Mouse (Mus musculus) midbrain, embryonic 12.5 days (tissue): Measurements from ENCODE around the gene Ehhadh. TPM values are rescaled to one million over a fixed set of nuclear protein-coding genes. Genes with fewer than 3 reads are reported as not detected.

ENCODE experiments used
- ATAC-seq: fragments of 200-750 bp; cut with Nextera tagmentation; 2 replicates; pipeline ENCODE4 v1.8.0; 2017; ENCODE audit warnings: low read depth, moderate TSS enrichment, moderate library complexity; ENCODE audit not compliant: low FRiP score
- H3K27ac ChIP-seq: fragments of 300-500 bp; sonication (generic); replicated peaks from 2 replicates; pipeline ENCODE4 v1.5.1; 2016; ENCODE audit warnings: mild to moderate bottlenecking
- H3K27me3 ChIP-seq: fragments of 300-500 bp; sonication (generic); 2 replicates; pipeline ENCODE4 v1.6.1; 2016; ENCODE audit warnings: mild to moderate bottlenecking
- H3K36me3 ChIP-seq: fragments of 300-500 bp; sonication (generic); 2 replicates; pipeline ENCODE4 v1.6.1; 2016
- H3K4me1 ChIP-seq: fragments of 300-500 bp; sonication (generic); 2 replicates; pipeline ENCODE4 v1.6.1; 2016
- H3K4me2 ChIP-seq: fragments of 300-500 bp; sonication (generic); replicated peaks from 2 replicates; pipeline ENCODE4 v1.6.1; 2016; ENCODE audit warnings: mild to moderate bottlenecking, moderate library complexity
- H3K4me3 ChIP-seq: fragments of 300-500 bp; sonication (generic); 2 replicates; pipeline ENCODE4 v1.5.1; 2016; ENCODE audit warnings: mild to moderate bottlenecking
- H3K9ac ChIP-seq: fragments of 300-500 bp; sonication (generic); replicated peaks from 2 replicates; pipeline ENCODE4 v1.6.1; 2016; ENCODE audit warnings: mild to moderate bottlenecking, moderate library complexity
- H3K9me3 ChIP-seq: fragments of 300-500 bp; sonication (generic); 2 replicates; pipeline ENCODE4 v1.6.1; 2016; ENCODE audit warnings: mild to moderate bottlenecking
- WGBS: fragments of 180-500 bp; shearing (Covaris S2); methylation state at CpG from one replicate; pipeline ENCODE4 v1.1.7; 2016; 5-methylcytosine and 5-hydroxymethylcytosine counted together
- polyA plus RNA-seq: library from polyadenylated mRNA; unstranded; fragments of >200 nt; fragmentation: Nextera tagmentation; extraction: Ambion mirVana; gene quantifications from 2 replicates; pipeline ENCODE4 v1.2.1, GENCODE M21; 2016

Ehhadh gene
- polyA plus RNA-seq, 1 experiment from 2014 or later = 1.9 TPM

DNA sequence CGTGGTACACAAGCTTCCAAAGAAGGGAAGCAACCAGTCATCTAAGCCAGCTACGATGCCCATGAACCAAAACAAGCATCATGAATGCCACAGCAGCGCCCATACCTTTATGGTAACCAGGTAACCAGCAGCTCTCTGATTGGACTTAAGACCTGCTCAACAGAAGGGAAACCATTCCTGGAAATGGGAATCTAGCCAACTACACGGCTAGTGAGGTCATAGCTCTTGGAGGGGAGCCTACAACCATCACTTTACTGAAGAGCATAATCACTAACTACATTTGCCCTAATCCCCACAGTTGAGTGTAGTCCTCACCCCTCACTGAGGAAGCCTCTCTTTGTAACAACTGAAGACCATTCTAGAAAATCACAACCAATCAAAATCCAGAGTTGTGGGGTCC lies 12.9 kb downstream of the Ehhadh start:
- Histone ChIP-seq H3K27me3 (no peaks in the 10 kb centered on the region), H3K9ac (no peak overlapping the region), H3K9me3 (no peaks in the 10 kb centered on the region), H3K4me1 (no peaks in the 10 kb centered on the region), H3K36me3 (no peaks in the 10 kb centered on the region), H3K27ac (no peak overlapping the region), H3K4me3 (no peak overlapping the region), H3K4me2 (no peak overlapping the region)
- WGBS = 92% methylated on average over 4 of the region's 4 CpGs
- no peak for ATAC-seq

DNA sequence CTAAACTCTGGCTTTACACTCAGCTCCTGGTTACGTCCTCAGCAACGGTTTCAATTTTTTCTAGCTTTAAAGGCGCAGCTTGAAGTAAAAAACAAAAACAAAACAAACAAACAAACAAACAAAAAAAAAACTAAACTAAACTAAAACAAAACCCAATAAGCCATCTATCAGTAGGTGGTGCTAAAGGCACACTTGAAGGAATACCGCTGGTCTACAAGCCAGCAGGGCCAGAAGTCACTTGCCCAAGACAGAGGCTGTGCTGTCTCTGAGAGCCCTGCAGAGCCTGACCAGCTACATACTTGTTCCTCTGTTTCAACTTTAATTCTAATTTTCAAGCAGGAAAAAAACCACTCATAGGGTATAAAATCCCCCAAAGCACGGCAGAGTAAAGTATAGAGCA lies 17.9 kb downstream of the Ehhadh start:
- ATAC-seq = no peak

DNA sequence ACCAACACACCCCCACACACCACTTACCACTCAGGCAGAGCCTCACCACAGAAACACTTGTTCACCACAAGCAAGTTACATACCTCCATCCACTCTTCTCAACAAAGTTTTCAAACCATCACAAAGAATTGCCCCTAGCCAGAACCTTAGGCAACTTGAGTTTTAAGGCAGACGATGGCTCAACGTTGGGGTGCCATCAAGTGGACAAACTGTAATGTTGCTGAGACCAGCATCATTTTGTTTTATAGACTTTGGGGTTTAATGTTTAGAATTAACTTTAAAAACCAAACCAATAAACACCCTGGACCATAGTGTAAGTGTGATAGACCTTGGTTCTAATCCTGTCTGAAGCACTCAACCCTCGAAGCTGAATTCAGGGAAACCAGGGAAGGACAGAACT lies 19.4 kb downstream of the Ehhadh start:
- H3K9me3 ChIP-seq = no peaks in the 10 kb centered on the region
- 78% methylated on average over 3 of the region's 3 CpGs for WGBS
- H3K4me2 ChIP-seq = no peak overlapping the region
- no peaks in the 10 kb centered on the region for H3K27me3 ChIP-seq
- no peak for ATAC-seq
- no peaks in the 10 kb centered on the region for H3K36me3 ChIP-seq
- H3K4me3 ChIP-seq = no peak overlapping the region
- no peak overlapping the region for H3K27ac ChIP-seq
- H3K9ac ChIP-seq = no peak overlapping the region
- no peaks in the 10 kb centered on the region for H3K4me1 ChIP-seq

More for the DNA sequence above, 17.9 kb downstream of the Ehhadh start:
- WGBS = 80% methylated on average over 5 of the region's 5 CpGs
- Histone ChIP-seq H3K27ac (no peak overlapping the region), H3K4me1 (no peaks in the 10 kb centered on the region), H3K4me2 (no peak overlapping the region), H3K36me3 (no peaks in the 10 kb centered on the region), H3K27me3 (no peaks in the 10 kb centered on the region), H3K9me3 (no peaks in the 10 kb centered on the region), H3K9ac (no peak overlapping the region), H3K4me3 (no peak overlapping the region)

DNA sequence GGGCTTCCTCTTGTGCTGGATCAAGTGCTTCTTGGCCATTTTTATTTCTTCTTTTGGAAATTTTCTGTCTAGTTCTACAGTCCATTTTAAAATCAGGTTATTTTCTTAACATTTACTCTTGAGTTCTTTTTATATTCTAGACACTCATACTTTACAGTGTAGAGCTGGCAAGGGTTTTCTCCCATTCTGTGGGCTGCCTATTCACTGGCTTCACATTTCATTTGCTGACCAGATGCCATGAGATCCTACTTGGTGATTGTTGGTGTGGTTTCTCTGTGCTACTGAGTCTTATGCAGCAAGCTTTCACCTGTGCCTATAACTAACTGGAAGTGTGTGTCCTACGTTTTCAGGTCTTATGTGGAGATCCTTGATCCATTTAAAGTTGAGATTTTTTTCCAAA lies 29.2 kb downstream of the Ehhadh start:
- Histone ChIP-seq H3K4me2 (no peak overlapping the region), H3K27me3 (no peaks in the 10 kb centered on the region), H3K9ac (no peak overlapping the region), H3K4me1 (no peaks in the 10 kb centered on the region), H3K27ac (no peak overlapping the region), H3K4me3 (no peak overlapping the region), H3K9me3 (0 out of 2 replicates have a peak, but pooled peaks cover 4% of the 10 kb centered on the region), H3K36me3 (no peaks in the 10 kb centered on the region)
- 87% methylated on average over 1 of the region's 1 CpGs for WGBS
- no peak for ATAC-seq

DNA sequence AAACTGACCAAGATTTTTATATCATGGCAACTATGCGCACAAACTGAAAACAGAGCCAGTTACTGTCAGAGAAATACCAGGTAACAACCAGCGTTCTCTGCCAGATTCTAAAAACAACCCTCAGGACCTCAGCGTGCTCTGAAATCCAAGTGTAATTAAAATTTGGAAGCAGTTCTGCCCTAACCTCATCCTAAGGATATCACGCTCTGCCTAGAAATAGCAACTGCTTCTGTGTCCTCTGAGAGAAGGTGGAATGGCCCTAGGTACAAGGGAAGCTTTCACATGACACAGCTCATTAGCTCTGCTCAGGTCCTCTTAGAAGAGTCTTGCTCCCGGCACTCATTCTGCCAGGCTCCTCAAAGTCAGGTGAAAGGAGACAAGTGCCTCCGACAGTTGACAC lies 44.2 kb downstream of the Ehhadh start:
- Histone ChIP-seq H3K4me2 (no peak overlapping the region), H3K27me3 (no peaks in the 10 kb centered on the region), H3K4me3 (no peak overlapping the region), H3K27ac (no peak overlapping the region), H3K9me3 (no peaks in the 10 kb centered on the region), H3K36me3 (no peaks in the 10 kb centered on the region), H3K4me1 (no peaks in the 10 kb centered on the region), H3K9ac (no peak overlapping the region)
- no peak for ATAC-seq
- WGBS = 94% methylated on average over 6 of the region's 6 CpGs

DNA sequence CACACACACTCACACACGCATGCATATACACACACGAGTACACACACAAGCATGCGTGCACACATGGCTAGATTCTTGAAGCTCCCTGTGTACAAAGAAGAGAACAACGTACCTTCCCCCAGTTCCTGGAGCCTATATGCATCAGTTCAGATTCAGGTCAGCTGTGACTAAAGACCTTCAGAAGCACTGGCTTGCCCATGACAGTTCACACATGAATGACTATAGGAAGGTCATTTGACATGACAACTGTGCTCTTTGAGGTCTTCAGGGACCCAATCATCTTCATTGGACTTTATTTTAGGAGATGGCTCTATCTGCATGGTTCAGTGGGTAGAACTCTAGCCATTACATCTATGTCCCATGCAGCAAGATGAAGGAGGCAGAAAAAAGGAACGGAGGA lies 44.7 kb downstream of the Ehhadh start:
- no peaks in the 10 kb centered on the region for H3K27me3 ChIP-seq
- WGBS = 85% methylated on average over 5 of the region's 5 CpGs
- no peaks in the 10 kb centered on the region for H3K36me3 ChIP-seq
- no peak overlapping the region for H3K4me2 ChIP-seq
- H3K4me3 ChIP-seq = no peak overlapping the region
- H3K4me1 ChIP-seq = no peaks in the 10 kb centered on the region
- no peak for ATAC-seq
- H3K27ac ChIP-seq = no peak overlapping the region
- H3K9me3 ChIP-seq = no peaks in the 10 kb centered on the region
- no peak overlapping the region for H3K9ac ChIP-seq

DNA sequence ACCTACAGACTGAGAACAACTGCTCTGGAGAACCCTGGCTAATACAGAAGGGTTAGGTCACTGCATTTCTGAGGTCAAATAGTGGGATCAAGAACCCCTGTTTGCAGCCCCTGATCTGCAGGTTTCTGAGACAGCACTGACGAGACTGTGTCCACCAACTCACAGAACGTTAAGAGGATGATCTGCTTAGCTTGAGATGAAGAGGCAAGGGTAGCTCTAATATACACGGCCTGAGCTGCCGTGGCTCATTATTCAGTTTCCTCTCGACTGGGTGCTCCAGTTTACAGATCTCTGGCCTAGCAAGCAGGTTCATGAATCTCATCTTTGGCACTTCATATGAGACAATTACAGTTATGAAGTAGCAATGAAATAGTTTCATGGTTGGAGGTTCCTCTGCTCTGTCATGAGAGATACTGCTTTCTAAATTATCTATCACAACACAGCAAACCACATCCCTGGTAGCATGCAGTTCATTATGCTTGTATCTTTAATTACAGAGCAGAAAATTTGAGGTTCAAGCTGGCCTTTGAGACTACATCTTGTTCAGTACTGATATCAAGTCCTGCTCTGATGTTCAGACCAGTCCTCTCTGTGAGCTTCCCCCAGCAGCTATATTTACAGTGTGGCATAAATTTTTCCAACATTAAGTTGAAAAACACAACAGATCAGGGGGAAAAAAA lies 45.3 kb downstream of the Ehhadh start:
- Histone ChIP-seq H3K27ac (no peak overlapping the region), H3K36me3 (no peaks in the 10 kb centered on the region), H3K4me3 (no peak overlapping the region), H3K4me2 (no peak overlapping the region), H3K4me1 (no peaks in the 10 kb centered on the region), H3K9me3 (no peaks in the 10 kb centered on the region), H3K9ac (no peak overlapping the region), H3K27me3 (no peaks in the 10 kb centered on the region)
- WGBS = 77% methylated on average over 5 of the region's 5 CpGs
- no peak for ATAC-seq

DNA sequence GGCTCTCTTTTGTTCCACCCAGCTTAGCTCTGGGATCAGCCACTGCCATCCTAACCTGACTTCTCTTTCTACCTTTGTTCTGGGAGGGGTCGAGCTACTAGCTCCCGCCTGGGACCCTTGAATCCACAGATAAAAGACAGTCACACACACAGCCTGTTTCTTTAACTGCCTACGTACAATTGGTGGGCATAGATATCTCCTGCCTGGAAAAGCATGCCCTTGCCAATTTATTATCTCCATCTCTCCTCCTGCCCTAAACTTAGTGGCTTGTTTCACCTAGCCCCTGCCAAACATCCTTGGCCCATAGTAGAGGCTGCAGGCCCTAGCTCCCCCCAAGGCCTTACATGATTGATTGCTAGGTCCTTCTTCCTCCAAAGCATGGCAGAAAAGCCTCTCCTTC lies 46.1 kb downstream of the Ehhadh start:
- Histone ChIP-seq H3K4me1 (no peaks in the 10 kb centered on the region), H3K27me3 (no peaks in the 10 kb centered on the region), H3K4me3 (no peak overlapping the region), H3K9me3 (no peaks in the 10 kb centered on the region), H3K9ac (no peak overlapping the region), H3K4me2 (no peak overlapping the region), H3K36me3 (no peaks in the 10 kb centered on the region), H3K27ac (no peak overlapping the region)
- 74% methylated on average over 3 of the region's 3 CpGs for WGBS
- ATAC-seq = no peak

DNA sequence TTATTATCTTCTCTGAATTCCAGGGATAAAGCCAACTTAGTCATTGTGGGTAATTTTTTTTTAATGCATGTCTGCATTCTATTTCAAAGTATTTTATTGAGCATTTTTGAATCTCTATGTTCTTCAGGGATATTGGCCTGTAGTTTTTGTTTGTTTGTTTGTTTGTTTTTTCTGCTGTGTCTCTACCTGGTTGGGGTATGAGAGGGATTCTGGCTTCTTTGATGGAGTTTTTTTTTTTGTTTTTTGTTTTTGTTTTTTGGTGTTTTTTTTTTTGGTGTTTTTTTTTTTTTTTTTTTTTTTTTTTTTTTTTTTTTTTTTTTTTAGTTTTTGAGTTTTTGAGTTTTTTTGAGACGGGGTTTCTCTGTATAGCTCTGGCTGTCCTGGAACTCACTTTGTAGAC lies 52.0 kb downstream of the Ehhadh start:
- Histone ChIP-seq H3K36me3 (no peaks in the 10 kb centered on the region), H3K27me3 (no peaks in the 10 kb centered on the region; the same call in 1 of the 2 replicates), H3K9me3 (no peaks in the 10 kb centered on the region), H3K4me3 (no peak overlapping the region), H3K4me2 (no peak overlapping the region), H3K4me1 (no peaks in the 10 kb centered on the region), H3K9ac (no peak overlapping the region), H3K27ac (no peak overlapping the region)
- WGBS = 75% methylated on average over 1 of the region's 1 CpGs
- ATAC-seq = no peak

DNA sequence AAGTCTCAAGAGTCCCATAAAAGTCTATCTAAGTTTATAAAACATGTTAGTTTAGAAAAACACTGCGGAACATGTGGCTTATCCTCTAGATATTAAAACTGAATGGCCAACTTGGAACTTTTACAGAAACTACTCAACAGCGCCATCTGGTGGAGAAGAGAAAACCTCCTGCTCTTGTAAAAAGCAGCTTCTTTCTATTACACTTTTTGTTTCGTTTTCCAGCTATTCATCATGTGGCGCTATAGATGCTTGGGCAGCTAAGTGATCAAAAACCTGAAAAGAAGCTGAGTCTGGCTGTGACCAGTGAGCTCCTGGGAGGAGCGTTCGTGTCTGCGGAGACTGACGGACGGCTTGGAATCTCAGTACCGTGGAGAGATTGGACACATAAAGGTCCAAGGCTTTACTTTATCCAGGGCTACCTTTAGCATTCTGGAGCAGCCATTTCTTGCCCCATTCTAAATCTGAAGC lies 59.7 kb downstream of the Ehhadh start:
- H3K27ac ChIP-seq = no peak overlapping the region
- peak; percentile 30; the same call in 1 of the 2 replicates for ATAC-seq
- peaks cover 3% of the 10 kb centered on the region; the same call in 1 of the 2 replicates for H3K4me1 ChIP-seq
- H3K36me3 ChIP-seq = no peaks in the 10 kb centered on the region
- 33% methylated on average over 10 of the region's 10 CpGs for WGBS
- peak overlapping the region; percentile 39 for H3K4me2 ChIP-seq
- peak overlapping the region; percentile 25 for H3K4me3 ChIP-seq
- no peaks in the 10 kb centered on the region; the same call in 1 of the 2 replicates for H3K27me3 ChIP-seq
- H3K9ac ChIP-seq = no peak overlapping the region
- H3K9me3 ChIP-seq = no peaks in the 10 kb centered on the region

DNA sequence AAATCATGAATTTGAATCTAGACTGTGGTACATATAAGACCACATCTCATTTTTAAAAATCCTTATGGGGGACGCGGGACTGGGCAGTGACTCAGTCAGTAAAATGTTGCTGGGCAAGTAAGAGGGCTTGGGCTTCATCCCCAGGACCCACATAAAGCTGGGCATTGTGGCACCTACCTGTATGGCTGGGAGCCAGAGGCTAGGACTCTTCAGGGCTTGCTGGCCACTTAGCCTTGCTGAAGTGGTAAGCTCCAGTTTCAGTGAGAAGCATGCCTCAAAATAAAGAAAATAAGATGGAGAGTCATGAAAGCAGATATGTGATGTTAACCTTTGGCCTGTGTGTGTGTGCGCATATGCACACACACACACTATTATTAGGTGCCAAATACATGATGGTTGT lies 60.2 kb downstream of the Ehhadh start:
- Histone ChIP-seq H3K9ac (no peak overlapping the region), H3K36me3 (no peaks in the 10 kb centered on the region), H3K4me3 (no peak overlapping the region), H3K27ac (no peak overlapping the region), H3K4me1 (peaks cover 3% of the 10 kb centered on the region; the same call in 1 of the 2 replicates), H3K9me3 (no peaks in the 10 kb centered on the region), H3K4me2 (no peak overlapping the region), H3K27me3 (no peaks in the 10 kb centered on the region; the same call in 1 of the 2 replicates)
- ATAC-seq = peak; percentile 30; the same call in 1 of the 2 replicates
- 95% methylated on average over 3 of the region's 3 CpGs for whole genome bisulfite sequencing

DNA sequence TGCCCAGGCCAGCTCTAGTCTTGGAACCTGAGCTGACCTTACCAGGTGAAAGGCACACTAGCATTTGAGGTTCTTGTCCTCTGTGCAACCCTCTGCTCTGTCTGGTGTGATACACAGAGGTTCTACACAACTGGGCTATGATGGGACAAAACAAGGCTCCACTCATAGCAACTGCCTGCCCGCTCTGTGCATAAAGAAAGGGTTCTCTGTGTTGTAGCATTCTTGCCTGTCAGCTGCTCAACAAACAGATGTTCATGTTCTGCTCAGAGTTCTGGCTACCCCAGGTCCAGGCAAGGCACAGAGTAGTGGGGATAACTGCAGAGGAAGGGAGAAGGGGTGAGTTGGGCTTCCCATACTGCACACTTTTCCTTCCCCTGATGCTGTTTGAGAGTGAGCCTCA lies 63.3 kb downstream of the Ehhadh start:
- 86% methylated on average over 1 of the region's 1 CpGs for WGBS
- H3K4me2 ChIP-seq = no peak overlapping the region

DNA sequence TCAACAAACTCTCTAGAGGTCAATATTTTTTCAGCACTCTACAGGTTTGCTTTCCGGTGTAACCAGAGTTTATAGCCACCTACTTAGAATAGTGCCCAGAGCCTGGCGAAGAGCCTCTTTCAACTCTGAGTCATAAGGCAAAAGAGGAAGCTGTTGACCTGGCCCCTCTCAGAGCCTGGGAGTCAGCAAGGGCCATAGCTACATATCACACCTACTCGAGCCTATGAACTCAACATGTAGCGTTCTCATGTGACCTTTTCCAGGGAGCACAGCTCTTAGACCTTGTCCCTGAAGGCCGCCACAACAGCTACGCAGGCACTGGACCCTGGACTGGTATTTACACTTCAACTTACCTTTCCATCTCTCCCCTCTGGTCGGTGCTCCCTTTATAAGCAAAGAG lies 67.8 kb downstream of the Ehhadh start:
- 90% methylated on average over 7 of the region's 7 CpGs for WGBS
- no peaks in the 10 kb centered on the region for H3K9me3 ChIP-seq
- no peak for ATAC-seq
- H3K4me1 ChIP-seq = no peaks in the 10 kb centered on the region
- H3K27ac ChIP-seq = no peak overlapping the region
- no peaks in the 10 kb centered on the region for H3K27me3 ChIP-seq
- H3K4me2 ChIP-seq = no peak overlapping the region
- H3K9ac ChIP-seq = no peak overlapping the region
- no peaks in the 10 kb centered on the region for H3K36me3 ChIP-seq
- no peak overlapping the region for H3K4me3 ChIP-seq

More for the DNA sequence above, 63.3 kb downstream of the Ehhadh start:
- Histone ChIP-seq H3K27me3 (no peaks in the 10 kb centered on the region), H3K36me3 (no peaks in the 10 kb centered on the region), H3K9ac (no peak overlapping the region), H3K4me1 (peaks cover 3% of the 10 kb centered on the region; the same call in 1 of the 2 replicates), H3K27ac (no peak overlapping the region), H3K9me3 (no peaks in the 10 kb centered on the region), H3K4me3 (no peak overlapping the region)
- ATAC-seq = no peak
